Mouse (Mus musculus): ENCODE measurements around the gene Gas2l1.
"Not testable (repeated sequence)": the region's sequence is repeated elsewhere in the genome, so short reads cannot be mapped to it uniquely, and the experiment has no call there.

Gene Gas2l1

DNA sequence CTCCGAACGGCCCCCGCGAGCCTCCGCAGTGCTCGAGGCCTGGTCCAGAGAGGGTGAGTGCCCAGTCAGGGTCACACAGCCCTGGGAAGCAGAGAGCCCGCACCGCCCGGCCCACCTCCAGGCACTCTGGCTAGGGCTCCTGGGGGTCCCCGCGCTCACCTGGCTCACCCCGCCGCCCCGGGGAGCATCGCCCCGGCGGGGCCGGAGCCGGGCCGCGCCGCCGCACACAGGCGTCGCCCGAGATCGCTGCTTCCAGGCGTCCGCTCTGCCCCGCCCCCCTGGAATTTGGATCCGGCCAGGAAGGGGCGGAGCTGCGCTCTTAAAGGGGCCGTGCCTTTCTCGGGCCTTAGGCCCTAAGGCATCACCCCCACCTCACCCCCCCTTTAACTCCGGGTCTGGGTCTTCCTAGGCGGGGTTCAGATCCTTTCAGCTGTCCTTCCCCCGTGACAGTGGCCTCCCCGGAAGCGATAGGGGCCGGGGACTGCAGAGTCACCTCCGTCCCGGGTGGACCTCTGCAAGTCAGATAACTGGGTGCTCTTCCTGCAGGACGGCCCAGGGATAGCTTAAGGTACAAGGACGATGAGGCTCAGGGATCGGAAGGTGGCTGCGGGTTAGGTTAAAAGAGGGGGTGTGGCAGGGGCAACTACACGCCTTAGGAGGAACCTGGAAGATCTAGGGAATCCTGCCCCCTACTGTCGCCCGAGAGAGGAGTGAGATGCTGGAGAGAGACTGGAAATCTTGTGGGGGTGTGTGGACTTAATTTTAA lies at the start of gene Gas2l1:
TSS of gene Gas2l1 (minus strand) at position 272 of the 766 bp plus-strand sequence.
- DNase-seq (ENCODE audit: low read depth in 2 of 2, low spot score in 2 of 2), result no peak

DNA sequence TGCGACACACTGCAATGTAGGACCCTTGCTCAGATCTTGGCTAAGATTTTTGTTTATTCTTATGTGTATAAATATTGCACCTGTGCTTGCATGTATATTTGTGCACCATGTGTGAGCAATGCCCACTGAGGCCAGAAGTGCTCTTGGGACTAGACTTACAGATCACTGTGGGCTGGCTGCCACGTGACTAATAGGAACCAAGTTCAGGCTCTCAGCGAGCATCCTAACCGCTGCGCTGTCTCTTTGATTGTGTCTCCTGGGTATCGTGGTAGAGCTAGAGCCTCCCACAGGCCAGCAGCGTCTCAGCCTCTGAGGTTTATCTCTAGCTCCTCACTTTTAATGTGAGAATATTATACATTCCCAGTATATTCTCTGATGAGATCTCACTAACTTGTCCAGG lies 48.5 kb upstream of the Gas2l1 start:
- no peak for DNase-seq (ENCODE audit: low read depth in 2 of 2, low spot score in 2 of 2)

DNA sequence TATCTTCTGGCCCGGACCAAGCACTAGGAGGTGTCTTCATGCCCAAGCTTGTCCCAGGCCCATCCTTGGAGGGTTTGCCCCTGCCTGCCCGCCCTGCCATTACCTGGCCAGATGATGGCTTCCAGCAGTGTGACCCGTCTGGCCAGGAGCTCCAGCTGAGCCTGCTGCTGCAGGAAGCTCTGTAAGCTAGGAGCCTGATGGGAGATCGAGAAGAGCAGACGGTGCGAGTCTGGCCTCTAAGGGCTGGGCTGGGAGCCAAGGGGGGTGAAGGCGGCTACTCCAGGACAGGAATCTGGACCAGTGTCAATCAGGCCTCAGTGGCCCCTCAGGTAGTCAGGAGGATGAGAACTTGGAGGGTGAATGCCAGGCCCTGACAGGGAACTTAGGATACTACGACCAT lies 44.3 kb upstream of the Gas2l1 start:
- DNase-seq (ENCODE audit: low read depth in 2 of 2, low spot score in 2 of 2), result no peak

DNA sequence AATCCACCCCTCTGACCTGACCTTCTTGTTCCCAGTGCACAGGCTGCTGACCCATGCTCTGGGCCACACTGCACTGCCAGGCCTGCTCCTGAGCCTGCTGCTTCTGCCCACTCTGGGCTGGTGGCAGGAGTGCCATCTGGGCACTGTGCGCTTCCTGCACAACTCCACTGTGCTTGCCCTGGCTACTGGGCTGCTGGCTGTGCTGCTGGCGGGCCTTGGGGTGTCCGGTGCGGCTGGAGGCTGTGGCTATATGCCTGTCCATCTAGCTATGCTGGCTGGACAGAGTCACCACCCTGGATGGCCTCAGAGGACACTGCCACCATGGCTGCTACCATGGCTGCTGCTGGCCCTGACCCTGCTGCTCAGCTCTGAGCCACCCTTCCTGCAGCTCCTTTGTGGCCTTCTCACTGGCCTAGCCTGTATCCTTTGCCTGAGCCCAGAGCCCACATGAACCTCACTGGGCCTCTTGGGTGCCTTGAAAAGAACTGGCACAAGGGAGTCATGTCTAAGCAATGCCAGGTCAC lies 38.9 kb upstream of the Gas2l1 start:
- DNase-seq (ENCODE audit: low read depth in 2 of 2, low spot score in 2 of 2), result no peak

DNA sequence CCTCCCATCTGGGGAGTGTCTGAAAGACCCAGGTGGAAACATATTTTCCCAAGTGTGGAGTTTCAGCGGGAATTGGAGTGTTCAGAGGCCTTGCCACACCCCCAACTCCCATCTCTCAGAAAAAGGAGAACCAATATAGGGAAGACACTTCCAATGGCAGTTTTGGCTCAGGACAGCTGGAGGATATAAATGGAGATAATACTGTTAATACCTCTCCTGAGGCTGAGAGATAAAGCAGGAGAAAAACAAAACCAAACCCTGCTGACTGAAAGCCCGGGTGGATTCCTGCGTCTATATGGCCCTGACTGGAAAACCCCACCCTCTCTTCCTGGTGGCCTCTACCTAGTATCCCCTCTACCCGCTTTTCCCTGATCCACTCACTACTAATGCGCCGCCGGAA lies 37.3 kb upstream of the Gas2l1 start:
- DNase-seq (ENCODE audit: low read depth in 2 of 2, low spot score in 2 of 2), result no peak

DNA sequence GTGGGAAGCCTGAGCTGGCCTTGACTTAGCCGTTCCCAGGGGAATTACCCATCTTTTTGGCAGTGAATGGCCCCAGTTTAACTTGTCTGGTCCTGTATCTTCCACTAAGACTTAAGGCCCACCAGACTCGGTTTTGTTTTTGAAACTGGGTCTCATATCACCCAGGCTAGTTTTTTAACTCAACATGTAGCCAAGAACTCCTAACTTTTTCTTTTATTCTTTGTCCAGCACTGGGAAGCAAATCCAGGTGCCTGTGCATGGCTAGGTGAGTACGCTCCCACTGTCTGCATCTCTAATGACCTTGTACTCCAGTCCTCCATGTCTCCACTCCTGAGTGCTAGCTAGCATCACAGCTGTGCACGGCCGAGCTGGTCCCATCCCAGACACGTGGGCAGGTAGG lies 36.5 kb upstream of the Gas2l1 start:
- no peak for DNase-seq (ENCODE audit: low read depth in 2 of 2, low spot score in 2 of 2)

DNA sequence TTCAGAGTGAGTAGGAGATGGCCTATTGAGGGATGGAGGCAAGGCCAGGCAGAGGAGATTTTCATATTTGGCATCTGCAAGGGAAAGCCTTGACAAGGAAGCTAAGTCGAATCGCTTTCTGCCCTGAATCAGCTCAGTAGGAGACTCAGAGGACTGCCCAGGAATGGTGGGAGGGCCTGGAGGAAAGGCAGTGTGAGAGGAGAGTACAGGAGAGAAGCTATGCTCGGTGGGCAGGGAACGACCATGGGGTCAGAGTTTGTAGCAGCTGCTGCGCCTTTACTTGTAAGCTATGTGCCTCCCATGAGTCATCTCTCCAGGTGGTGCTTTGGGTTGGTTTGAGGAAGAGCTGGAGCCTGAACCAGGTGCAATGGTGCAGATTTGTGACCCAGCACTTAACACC lies 35.7 kb upstream of the Gas2l1 start:
- no peak for DNase-seq (ENCODE audit: low read depth in 2 of 2, low spot score in 2 of 2)

DNA sequence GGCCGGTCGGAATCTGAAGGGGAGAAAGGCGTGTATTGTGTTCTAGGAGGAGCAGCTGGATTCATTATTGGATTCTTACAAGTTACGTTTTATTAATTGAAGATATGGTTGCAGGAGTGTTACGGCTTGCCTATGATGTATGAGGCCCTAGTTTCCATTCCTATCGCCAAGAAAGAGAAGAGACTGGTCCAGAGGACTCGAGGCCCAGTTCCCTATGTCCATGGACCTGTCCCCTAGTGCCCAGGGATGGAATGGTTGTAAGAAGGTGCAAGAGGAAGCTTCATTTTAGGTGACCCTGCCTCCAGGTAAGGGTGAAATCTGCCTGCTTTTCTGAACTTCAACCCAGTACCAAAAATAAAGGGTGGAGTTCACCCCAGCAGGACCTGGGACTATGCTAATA lies 35.2 kb upstream of the Gas2l1 start:
- no peak for DNase-seq (ENCODE audit: low read depth in 2 of 2, low spot score in 2 of 2)

DNA sequence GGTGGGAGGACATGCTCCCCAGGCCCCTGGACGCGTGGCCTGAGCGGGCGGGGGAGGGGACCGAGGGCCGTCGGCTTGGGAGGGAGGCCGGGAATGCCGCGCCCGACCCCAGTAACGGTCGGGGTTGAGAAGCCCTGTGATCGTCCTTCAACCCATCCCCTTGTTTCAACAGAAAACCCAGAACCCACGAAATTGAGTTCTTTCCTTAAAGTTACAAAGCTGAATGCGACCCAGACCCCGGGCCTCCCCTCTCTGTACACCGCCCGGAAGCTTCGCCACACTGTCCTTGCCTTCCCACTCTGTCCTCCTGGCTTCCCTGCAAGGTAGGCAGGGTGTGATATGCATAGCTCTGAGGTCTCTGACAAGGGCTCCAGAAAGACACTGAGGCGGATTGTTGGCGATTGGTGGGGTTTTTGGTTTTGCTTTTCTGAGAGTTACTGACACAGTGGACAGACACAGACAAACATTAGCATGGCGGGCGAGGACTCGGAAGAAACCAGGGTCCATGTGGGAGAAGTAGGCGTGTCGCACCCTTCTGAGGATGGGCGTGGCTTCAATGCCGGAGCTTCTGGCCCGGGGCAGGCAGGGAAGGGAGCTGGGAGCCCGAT lies 34.6 kb upstream of the Gas2l1 start:
- peak; percentile 28 to 49 for DNase-seq (ENCODE audit: low read depth in 2 of 2, low spot score in 2 of 2)

DNA sequence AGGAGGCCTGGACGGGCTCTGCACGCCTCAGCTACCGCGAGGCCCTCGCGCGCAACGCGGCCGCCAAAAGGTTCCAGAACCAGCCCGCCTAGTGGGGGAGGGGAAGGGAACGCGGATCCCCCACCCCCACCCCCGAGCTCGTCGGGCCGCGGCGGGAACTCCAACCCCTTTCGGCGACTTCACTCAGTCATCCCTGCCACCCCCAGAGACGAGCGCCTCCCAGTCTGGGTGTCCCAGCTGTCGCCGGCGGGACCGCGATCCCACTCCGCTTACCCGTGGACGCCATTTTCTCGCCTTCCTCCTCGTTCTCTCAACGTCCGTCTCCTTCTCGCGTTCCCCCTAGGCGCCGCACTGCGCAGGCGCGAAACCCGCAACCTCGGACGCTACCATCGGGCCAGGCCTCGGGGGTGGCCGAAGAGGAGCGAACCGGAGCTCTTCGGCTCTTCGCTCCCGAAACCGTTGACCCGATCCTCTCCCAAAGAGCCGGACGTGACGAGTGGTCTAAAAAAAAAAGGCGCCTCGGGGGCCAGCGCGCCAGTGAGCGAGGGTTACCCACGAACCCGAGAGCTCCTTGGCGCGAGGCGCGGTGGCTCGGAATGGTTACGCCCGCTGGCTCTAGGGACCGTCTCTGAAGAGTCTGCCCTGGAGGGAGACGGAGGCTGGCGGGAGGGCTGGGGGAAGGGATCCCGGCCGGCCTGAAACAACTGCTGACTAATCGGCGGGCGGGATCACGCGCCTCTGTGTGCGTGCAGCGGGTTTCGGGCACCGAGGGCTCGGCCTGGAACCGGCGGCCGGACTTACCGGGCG lies 33.8 kb upstream of the Gas2l1 start, which contains the start of the genes Rhbdd3 and Ewsr1:
TSS of gene Rhbdd3 (plus strand) at position 191 of the 807 bp plus-strand sequence.
TSS of gene Ewsr1 (minus strand) at position 531 of the 807 bp plus-strand sequence.
- peak; percentile 99 for DNase-seq (ENCODE audit: low read depth in 2 of 2, low spot score in 2 of 2)

DNA sequence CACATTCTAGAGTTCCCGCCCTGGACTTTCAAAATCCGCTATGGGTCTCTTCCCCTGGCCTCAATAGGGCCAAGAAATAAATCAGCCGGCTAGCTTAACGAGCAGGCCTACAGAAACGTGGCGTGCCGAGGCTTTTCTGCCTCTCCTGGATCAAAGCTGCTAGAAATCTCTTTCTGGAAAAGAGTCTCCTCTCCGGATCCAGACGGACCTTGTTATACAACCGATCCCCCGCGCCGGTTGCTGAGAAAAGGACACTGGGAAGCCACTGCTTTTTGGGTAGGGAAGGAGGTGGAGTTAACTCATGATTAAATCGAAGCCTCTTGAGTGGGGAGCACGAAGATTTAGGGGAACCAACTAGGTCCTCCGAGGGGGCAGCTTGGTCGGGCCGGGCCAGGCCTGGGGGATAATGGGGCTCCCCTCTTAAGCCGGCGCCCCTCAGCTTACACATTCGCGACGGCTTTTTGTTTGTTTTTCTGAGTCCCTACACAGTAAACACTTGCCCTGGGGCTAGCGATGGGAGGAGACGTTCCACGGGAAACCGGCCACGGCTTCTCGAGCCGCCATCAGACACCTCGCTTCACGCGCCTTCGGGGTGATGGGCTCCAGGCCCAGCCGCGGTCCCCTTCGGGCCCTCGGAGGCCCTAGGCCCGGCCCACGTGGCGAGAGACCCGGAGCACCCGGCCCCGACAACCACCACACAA lies 33.1 kb upstream of the Gas2l1 start:
- DNase-seq (ENCODE audit: low read depth in 2 of 2, low spot score in 2 of 2), result peak; percentile 7

DNA sequence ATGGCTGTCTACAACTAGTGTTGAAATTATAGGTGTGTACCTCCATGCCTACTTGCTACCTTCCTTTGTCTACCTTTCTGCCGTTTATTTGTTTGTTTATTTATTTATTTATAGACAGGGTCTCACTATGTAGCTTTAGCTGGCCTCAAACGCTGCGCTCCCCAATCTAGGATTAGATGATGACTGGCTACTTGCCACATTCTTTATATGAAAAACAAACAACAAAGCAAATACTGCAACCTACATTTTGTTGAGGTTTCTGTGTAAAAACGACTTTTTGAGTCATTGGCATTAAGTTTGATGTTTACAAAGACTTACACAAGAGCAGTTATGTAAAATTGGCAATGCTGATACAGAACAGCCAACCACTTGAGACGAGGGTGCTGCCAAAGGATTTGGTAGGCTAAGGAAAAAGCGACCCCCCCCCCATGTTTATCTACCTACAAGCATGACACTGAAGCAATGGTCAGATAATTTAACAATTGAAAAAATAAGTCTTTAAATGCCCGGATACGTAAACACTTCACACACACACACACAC lies 31.4 kb upstream of the Gas2l1 start:
- no peak for DNase-seq (ENCODE audit: low read depth in 2 of 2, low spot score in 2 of 2)

DNA sequence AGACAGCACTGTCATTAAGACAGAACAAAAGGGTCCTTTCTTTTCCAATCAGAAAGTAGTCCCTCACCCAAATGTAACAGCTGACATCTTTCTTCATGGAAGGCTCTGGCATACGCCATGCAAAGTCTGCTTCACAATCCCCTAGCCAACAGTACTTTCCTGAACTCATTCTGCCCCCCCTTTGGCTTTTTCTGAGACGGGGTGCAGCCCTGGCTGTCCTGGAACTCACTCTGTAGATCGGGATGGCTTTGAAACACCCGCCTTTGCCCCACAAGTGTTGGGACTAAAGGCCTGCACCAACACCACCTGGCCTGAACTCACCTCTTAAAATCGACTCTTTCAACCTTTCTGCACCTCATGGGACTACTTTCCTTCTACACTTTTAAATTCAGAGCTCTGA lies 30.8 kb upstream of the Gas2l1 start:
- no peak for DNase-seq (ENCODE audit: low read depth in 2 of 2, low spot score in 2 of 2)

DNA sequence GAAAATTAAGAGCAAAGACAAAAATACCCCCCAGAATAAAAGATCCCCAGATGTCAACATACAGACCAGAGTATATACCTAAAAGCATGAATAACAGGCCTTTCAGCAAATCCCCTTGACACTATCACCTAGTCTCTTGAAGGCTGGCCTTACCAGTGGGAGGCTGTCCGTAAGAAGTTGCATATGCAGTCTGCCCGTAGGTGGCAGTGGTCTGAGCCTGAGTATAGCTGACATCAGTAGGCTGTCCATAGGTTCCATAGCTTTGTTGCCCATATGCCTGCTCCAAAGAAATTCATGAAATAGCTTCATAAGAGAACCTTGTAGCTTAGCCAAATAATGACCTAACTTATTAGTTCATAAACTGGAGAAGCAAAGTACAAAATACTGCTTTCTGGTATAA lies 26.6 kb upstream of the Gas2l1 start:
- DNase-seq (ENCODE audit: low read depth in 2 of 2, low spot score in 2 of 2), result no peak

DNA sequence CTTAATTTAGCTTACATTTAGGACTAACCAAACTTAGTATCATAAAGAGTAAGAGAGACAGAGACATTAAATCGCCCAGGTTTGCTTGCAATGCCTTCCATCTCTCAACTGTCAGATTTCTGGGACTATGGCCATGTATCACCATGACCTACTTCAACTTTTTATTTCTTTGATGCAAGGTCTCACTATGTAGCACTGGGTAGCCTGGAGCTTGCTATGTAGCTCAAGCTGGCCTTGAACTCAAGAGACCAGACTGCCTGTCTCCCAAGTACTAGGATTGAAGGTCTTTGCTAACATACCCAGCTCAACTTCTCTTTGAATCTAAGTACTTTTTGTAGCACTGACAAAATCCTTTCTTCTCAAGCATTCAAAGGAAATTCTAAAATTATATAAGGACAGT lies 24.0 kb upstream of the Gas2l1 start:
- no peak for DNase-seq (ENCODE audit: low read depth in 2 of 2, low spot score in 2 of 2)

DNA sequence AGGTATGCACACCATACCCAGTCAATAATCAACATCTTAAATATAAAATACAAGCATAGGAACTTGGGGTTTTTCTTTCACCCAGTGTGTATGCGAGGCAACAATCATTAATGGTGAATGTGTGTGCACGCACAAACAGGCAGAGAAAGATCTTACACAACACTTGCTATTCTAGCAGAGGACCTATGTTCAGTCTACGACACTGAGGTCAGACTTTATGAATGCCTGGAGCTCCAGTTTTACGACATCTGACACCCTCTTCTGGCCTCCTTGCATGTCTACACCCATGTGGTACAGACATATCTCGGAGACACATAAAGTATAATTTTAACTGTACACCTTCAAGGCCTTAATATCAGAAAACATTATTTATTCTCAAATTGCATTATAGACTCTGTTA lies 11.7 kb upstream of the Gas2l1 start:
- DNase-seq (ENCODE audit: low read depth in 2 of 2, low spot score in 2 of 2), result not testable (repeated sequence)

DNA sequence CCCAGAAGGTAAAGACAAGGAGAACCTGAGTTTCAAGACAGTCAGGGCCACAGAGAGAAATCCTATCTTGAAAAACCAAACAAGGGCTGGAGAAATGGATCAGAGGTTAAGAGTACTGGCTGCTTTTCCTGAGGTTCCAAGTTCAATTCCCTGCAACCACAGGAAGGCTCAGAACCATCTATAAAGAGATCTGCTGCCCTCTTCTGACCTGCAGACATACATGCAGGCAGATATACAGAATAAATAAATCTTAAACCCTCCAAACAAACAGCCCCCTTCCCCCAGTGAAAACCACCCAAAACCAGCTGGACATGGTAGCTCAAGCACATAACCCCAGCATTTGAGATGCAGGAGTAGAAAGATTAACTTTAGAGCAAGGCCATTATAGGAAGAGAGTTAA lies 10.6 kb upstream of the Gas2l1 start:
- DNase-seq (ENCODE audit: low read depth in 2 of 2, low spot score in 2 of 2), result no peak

DNA sequence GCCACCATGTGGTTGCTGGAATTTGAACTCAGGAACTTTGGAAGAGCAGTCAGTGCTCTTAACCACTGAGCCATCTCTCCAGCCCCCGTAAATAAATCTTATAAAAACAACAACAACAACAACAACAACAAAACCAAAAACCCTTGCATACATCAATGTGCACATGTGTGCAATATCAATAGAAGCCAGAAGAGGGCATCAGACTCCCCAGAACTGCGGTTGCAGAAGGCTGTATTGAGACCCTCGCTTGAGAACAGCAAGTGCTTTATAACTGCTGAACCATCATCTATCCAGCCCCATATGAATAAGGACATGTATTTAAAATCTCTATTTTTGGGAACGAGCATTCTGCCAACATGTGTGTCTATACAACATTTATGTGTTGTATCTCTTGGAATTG lies 9.8 kb upstream of the Gas2l1 start:
- no peak for DNase-seq (ENCODE audit: low read depth in 2 of 2, low spot score in 2 of 2)

DNA sequence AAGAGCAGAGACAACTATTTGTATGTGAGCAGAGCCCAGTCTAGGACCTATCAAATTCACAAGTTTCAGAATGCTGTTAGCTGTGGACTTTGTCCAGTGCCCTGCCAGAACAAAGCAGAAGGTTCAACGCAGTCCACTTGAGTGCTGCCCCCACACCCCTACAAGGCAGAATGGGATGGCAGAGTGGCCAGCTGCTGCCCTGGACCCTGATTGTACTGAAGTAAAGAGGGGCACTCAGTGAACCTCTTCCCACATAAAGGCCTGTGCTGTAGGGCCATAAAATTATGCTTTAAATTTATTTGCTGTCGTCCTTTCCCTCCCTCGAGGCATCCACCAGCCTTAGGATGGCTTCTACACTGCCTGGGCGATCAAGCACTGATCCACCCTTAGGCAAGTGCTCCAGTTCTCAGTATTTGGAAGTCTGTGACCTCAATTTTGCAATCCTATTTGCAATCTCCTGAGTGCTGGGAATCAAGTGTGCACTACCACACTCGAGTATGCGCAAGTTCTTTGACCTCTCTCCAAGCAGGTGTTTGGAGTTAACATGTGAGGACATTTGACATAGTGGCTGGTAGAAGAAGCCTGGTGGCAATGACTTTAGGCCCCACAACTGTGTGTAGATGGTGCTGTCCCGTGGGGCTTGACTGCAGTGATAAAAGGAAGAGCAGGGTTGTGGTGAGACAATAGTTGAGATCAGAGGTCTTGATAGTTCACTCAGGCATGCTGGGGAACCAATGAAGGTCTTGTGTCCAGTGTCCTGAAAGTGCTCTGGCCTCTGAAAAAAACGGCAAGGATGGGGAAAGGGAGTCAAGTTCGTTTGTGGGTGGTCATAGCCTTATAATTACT lies 3.2 kb upstream of the Gas2l1 start:
- no peak for DNase-seq (ENCODE audit: low read depth in 2 of 2, low spot score in 2 of 2)

DNA sequence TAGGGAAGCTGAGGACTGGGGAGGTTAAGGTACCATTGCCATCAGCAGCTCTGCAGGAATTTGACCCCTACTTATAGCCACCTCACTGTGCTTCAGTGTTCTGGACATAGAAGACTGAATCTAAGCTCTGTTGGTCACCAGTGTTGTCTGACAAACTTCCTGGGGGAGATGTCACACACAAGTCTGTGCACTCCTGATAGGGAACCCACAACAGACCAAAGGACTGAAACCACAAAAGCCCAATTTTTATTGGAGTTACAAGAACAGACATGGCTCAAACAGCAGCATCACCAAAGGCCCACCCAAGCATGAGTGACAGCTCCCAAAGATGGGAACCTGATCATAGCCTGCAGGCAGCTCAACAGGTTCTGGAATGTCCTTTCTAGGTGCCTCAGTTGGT lies 1.9 kb upstream of the Gas2l1 start:
- no peak for DNase-seq (ENCODE audit: low read depth in 2 of 2, low spot score in 2 of 2)
